Mouse (Mus musculus): Measurements from ENCODE around the gene Sv2b. TPM values are rescaled to one million over a fixed set of nuclear protein-coding genes. Genes with fewer than 3 reads are reported as not detected.

The Sv2b gene
- polyA plus RNA-seq, 1 experiment from 2014 or later, result 0.05 TPM

- WGBS (ENCODE audit: insufficient replicate concordance), result 76% methylated on average over 4 of the region's 4 CpGs
- Histone ChIP-seq H3K9ac (no peak overlapping the region), H3K27ac (no peak overlapping the region), H3K36me3 (no peaks in the 10 kb centered on the region), H3K4me3 (no peak overlapping the region), H3K9me3 (replicated peaks) (no peaks in the 10 kb centered on the region), H3K27me3 (replicated peaks) (no peaks in the 10 kb centered on the region), H3K4me1 (no peaks in the 10 kb centered on the region), H3K4me2 (no peak overlapping the region)
- peak; percentile 32 for ATAC-seq
These were observed 114.7 kb downstream of the Sv2b start for GRCm38 (mm10) chr7:75194158-75194918.

GRCm38 (mm10) chr7:75190192-75190591 is 118.9 kb downstream of the Sv2b start:
- no peak overlapping the region for H3K4me2 ChIP-seq
- WGBS (ENCODE audit: insufficient replicate concordance), result 64% methylated on average over 3 of the region's 3 CpGs
- ATAC-seq, result no peak

GRCm38 (mm10) chr7:75175042-75175441 is 134.0 kb downstream of the Sv2b start:
- no peak overlapping the region for H3K4me2 ChIP-seq
- H3K27ac ChIP-seq, result no peak overlapping the region
- H3K4me3 ChIP-seq, result no peak overlapping the region
- H3K27me3 ChIP-seq (replicated peaks), result no peaks in the 10 kb centered on the region
- no peaks in the 10 kb centered on the region for H3K36me3 ChIP-seq
- no peak overlapping the region for H3K9ac ChIP-seq
- no peak for ATAC-seq
- H3K9me3 ChIP-seq (replicated peaks), result no peaks in the 10 kb centered on the region
- H3K4me1 ChIP-seq, result no peaks in the 10 kb centered on the region
- WGBS (ENCODE audit: insufficient replicate concordance), result 61% methylated on average over 3 of the region's 3 CpGs

More at GRCm38 (mm10) chr7:75190192-75190591, 118.9 kb downstream of the Sv2b start:
- Histone ChIP-seq H3K36me3 (no peaks in the 10 kb centered on the region), H3K9ac (no peak overlapping the region), H3K4me1 (no peaks in the 10 kb centered on the region), H3K9me3 (replicated peaks) (no peaks in the 10 kb centered on the region), H3K27ac (no peak overlapping the region), H3K4me3 (no peak overlapping the region), H3K27me3 (replicated peaks) (no peaks in the 10 kb centered on the region)

- Histone ChIP-seq H3K27ac (no peak overlapping the region), H3K4me3 (no peak overlapping the region), H3K4me1 (no peaks in the 10 kb centered on the region), H3K4me2 (no peak overlapping the region), H3K9ac (no peak overlapping the region), H3K36me3 (no peaks in the 10 kb centered on the region), H3K27me3 (replicated peaks) (no peaks in the 10 kb centered on the region), H3K9me3 (replicated peaks) (no peaks in the 10 kb centered on the region)
- 58% methylated on average over 3 of the region's 3 CpGs for WGBS (ENCODE audit: insufficient replicate concordance)
- no peak for ATAC-seq
These were observed 141.6 kb downstream of the Sv2b start for GRCm38 (mm10) chr7:75167481-75167880.

GRCm38 (mm10) chr7:75147174-75147573 is 161.9 kb downstream of the Sv2b start:
- H3K9ac ChIP-seq, result no peak overlapping the region
- H3K4me1 ChIP-seq, result no peaks in the 10 kb centered on the region
- peaks cover 12% of the 10 kb centered on the region for H3K27me3 ChIP-seq (replicated peaks)
- H3K36me3 ChIP-seq, result no peaks in the 10 kb centered on the region
- WGBS (ENCODE audit: insufficient replicate concordance), result 73% methylated on average over 1 of the region's 1 CpGs
- H3K4me3 ChIP-seq, result no peak overlapping the region
- ATAC-seq, result no peak
- no peak overlapping the region for H3K27ac ChIP-seq
- H3K4me2 ChIP-seq, result no peak overlapping the region
- H3K9me3 ChIP-seq (replicated peaks), result no peaks in the 10 kb centered on the region

GRCm38 (mm10) chr7:75142800-75143199 is 166.3 kb downstream of the Sv2b start:
- H3K9ac ChIP-seq, result no peak overlapping the region
- ATAC-seq, result no peak
- no peak overlapping the region for H3K27ac ChIP-seq
- WGBS (ENCODE audit: insufficient replicate concordance), result 14% methylated on average over 2 of the region's 2 CpGs
- no peaks in the 10 kb centered on the region for H3K36me3 ChIP-seq
- peaks cover 22% of the 10 kb centered on the region for H3K27me3 ChIP-seq (replicated peaks)
- no peak overlapping the region for H3K4me2 ChIP-seq
- H3K4me3 ChIP-seq, result no peak overlapping the region
- no peaks in the 10 kb centered on the region for H3K9me3 ChIP-seq (replicated peaks)
- no peaks in the 10 kb centered on the region for H3K4me1 ChIP-seq

- no peak overlapping the region for H3K9ac ChIP-seq
- H3K4me3 ChIP-seq, result 0 out of 2 replicates have a peak overlapping the region, but pooled peaks have one; percentile 9
- H3K36me3 ChIP-seq, result no peaks in the 10 kb centered on the region
- H3K9me3 ChIP-seq (replicated peaks), result no peaks in the 10 kb centered on the region
- H3K27me3 ChIP-seq (replicated peaks), result peaks cover 22% of the 10 kb centered on the region
- H3K4me2 ChIP-seq, result peak overlapping the region; percentile 43
- no peak overlapping the region for H3K27ac ChIP-seq
- H3K4me1 ChIP-seq, result no peaks in the 10 kb centered on the region
- no peak for ATAC-seq
- WGBS (ENCODE audit: insufficient replicate concordance), result 7% methylated on average over 17 of the region's 17 CpGs
These were observed 167.0 kb downstream of the Sv2b start for GRCm38 (mm10) chr7:75141919-75142700.

GRCm38 (mm10) chr7:75139306-75139705 is 169.8 kb downstream of the Sv2b start:
- no peaks in the 10 kb centered on the region for H3K36me3 ChIP-seq
- 82% methylated on average over 2 of the region's 2 CpGs for WGBS (ENCODE audit: insufficient replicate concordance)
- no peaks in the 10 kb centered on the region for H3K9me3 ChIP-seq (replicated peaks)
- H3K4me2 ChIP-seq, result no peak overlapping the region
- H3K4me3 ChIP-seq, result no peak overlapping the region
- H3K27me3 ChIP-seq (replicated peaks), result peaks cover 22% of the 10 kb centered on the region
- no peak for ATAC-seq
- H3K4me1 ChIP-seq, result no peaks in the 10 kb centered on the region
- no peak overlapping the region for H3K9ac ChIP-seq
- H3K27ac ChIP-seq, result no peak overlapping the region

GRCm38 (mm10) chr7:75134710-75135617 is 174.1 kb downstream of the Sv2b start:
- H3K27ac ChIP-seq, result no peak overlapping the region
- H3K4me3 ChIP-seq, result no peak overlapping the region
- 0 out of 2 replicates have a peak, but pooled peaks cover 5% of the 10 kb centered on the region for H3K27me3 ChIP-seq (replicated peaks)
- no peak overlapping the region for H3K4me2 ChIP-seq
- H3K4me1 ChIP-seq, result no peaks in the 10 kb centered on the region
- no peaks in the 10 kb centered on the region for H3K9me3 ChIP-seq (replicated peaks)
- H3K9ac ChIP-seq, result no peak overlapping the region
- no peak for ATAC-seq
- WGBS (ENCODE audit: insufficient replicate concordance), result 27% methylated on average over 13 of the region's 15 CpGs
- no peaks in the 10 kb centered on the region for H3K36me3 ChIP-seq

- no peaks in the 10 kb centered on the region for H3K9me3 ChIP-seq (replicated peaks)
- no peak overlapping the region for H3K27ac ChIP-seq
- H3K36me3 ChIP-seq, result no peaks in the 10 kb centered on the region
- H3K4me2 ChIP-seq, result no peak overlapping the region
- H3K4me1 ChIP-seq, result no peaks in the 10 kb centered on the region
- no peak overlapping the region for H3K4me3 ChIP-seq
- no peak for ATAC-seq
- no peak overlapping the region for H3K9ac ChIP-seq
- H3K27me3 ChIP-seq (replicated peaks), result no peaks in the 10 kb centered on the region
- WGBS (ENCODE audit: insufficient replicate concordance), result 56% methylated on average over 4 of the region's 4 CpGs
These were observed 181.0 kb downstream of the Sv2b start for GRCm38 (mm10) chr7:75128036-75128435.

GRCm38 (mm10) chr7:75124067-75124466 is 185.0 kb downstream of the Sv2b start:
- 59% methylated on average over 5 of the region's 5 CpGs for WGBS (ENCODE audit: insufficient replicate concordance)
- H3K36me3 ChIP-seq, result no peaks in the 10 kb centered on the region
- H3K4me2 ChIP-seq, result no peak overlapping the region
- H3K4me1 ChIP-seq, result no peaks in the 10 kb centered on the region
- H3K9ac ChIP-seq, result no peak overlapping the region
- no peaks in the 10 kb centered on the region for H3K9me3 ChIP-seq (replicated peaks)
- no peak overlapping the region for H3K4me3 ChIP-seq
- no peaks in the 10 kb centered on the region for H3K27me3 ChIP-seq (replicated peaks)
- no peak overlapping the region for H3K27ac ChIP-seq
- ATAC-seq, result no peak

Measured in liver, embryonic 12.5 days (tissue).